Mouse (Mus musculus) lung, postnatal 0 days (tissue): ENCODE results near the gene Pdgfra. TPM values are rescaled to one million over a fixed set of nuclear protein-coding genes. Genes with fewer than 3 reads are reported as not detected.
A peak's percentile ranks its signal among the peaks of the same experiment; 100 is the strongest.

Experiments used
- ATAC-seq: fragments of 200-750 bp; cut with Nextera tagmentation; 2 replicates; pipeline ENCODE4 v1.8.0; 2017; ENCODE audit warnings: moderate library complexity
- DNase-seq: peaks from one replicate; pipeline ENCODE4 v3.0.0-alpha.2; 2016; ENCODE audit warnings: low spot score
- H3K27ac ChIP-seq: fragments of 300-500 bp; sonication (generic); 2 replicates; pipeline ENCODE4 v1.5.1; 2014; ENCODE audit warnings: antibody characterized with exemption, mild to moderate bottlenecking, low read length, mixed read lengths
- H3K27me3 ChIP-seq: fragments of 300-500 bp; sonication (generic); replicated peaks from 2 replicates; pipeline ENCODE4 v1.6.1; 2014; ENCODE audit warnings: low read length, mixed read lengths; ENCODE audit not compliant: insufficient read depth
- H3K36me3 ChIP-seq: fragments of 300-500 bp; sonication (generic); 2 replicates; pipeline ENCODE4 v1.6.1; 2014; ENCODE audit warnings: low read length, mixed read lengths; ENCODE audit not compliant: insufficient read depth
- H3K4me1 ChIP-seq: fragments of 300-500 bp; sonication (generic); 2 replicates; pipeline ENCODE4 v1.6.1; 2014; ENCODE audit warnings: antibody characterized with exemption, low read depth, low read length, mixed read lengths; ENCODE audit not compliant: insufficient read depth
- H3K4me2 ChIP-seq: fragments of 300-500 bp; sonication (generic); replicated peaks from 2 replicates; pipeline ENCODE4 v1.6.1; 2014; ENCODE audit warnings: low read depth, mild to moderate bottlenecking, low read length, moderate library complexity, mixed read lengths
- H3K4me3 ChIP-seq: fragments of 300-500 bp; sonication (generic); 2 replicates; pipeline ENCODE4 v1.5.1; 2014; ENCODE audit warnings: low read depth, low read length
- H3K9ac ChIP-seq: fragments of 300-500 bp; sonication (generic); replicated peaks from 2 replicates; pipeline ENCODE4 v1.6.1; 2014; ENCODE audit warnings: low read depth, mild to moderate bottlenecking
- H3K9me3 ChIP-seq: fragments of 300-500 bp; sonication (generic); 2 replicates; pipeline ENCODE4 v1.6.1; 2016; ENCODE audit warnings: low read length, mixed read lengths
- CTCF ChIP-seq: IDR thresholded peaks from 2 replicates; pipeline ENCODE4 v1.5.1; 2016; ENCODE audit warnings: antibody characterized with exemption, mild to moderate bottlenecking
- EP300 ChIP-seq: IDR thresholded peaks from 2 replicates; pipeline ENCODE4 v1.6.1; 2016; ENCODE audit warnings: antibody characterized with exemption, mild to moderate bottlenecking, control low read depth
- WGBS: fragments of 180-500 bp; shearing (Covaris S2); extraction: QIAGEN DNeasy Blood & Tissue Kit; methylation state at CpG from one replicate; pipeline ENCODE4 v1.1.7; 2014; 5-methylcytosine and 5-hydroxymethylcytosine counted together
- polyA plus RNA-seq: library from polyadenylated mRNA; unstranded; fragments of >200 nt; fragmentation: Nextera tagmentation; extraction: Ambion mirVana; gene quantifications from 2 replicates; pipeline ENCODE4 v1.2.1, GENCODE M21; 2015

Pdgfra gene
- polyA plus RNA-seq, 1 experiment from 2014 or later, result 14.2 TPM

- H3K27ac ChIP-seq, result no peak overlapping the region
- ATAC-seq (peak; percentile 32; the same call in 1 of the 2 replicates), DNase-seq (peak; percentile 45)
- no peaks in the 10 kb centered on the region for H3K4me1 ChIP-seq
- no peak overlapping the region for H3K4me3 ChIP-seq
- 65% methylated on average over 7 of the region's 7 CpGs for WGBS
- H3K36me3 ChIP-seq, result no peaks in the 10 kb centered on the region; the same call in 1 of the 2 replicates
- H3K4me2 ChIP-seq, result no peak overlapping the region
- no peaks in the 10 kb centered on the region for H3K9me3 ChIP-seq
- no peak for TF ChIP-seq CTCF
- TF ChIP-seq EP300, result no peak
- H3K27me3 ChIP-seq, result no peaks in the 10 kb centered on the region
- H3K9ac ChIP-seq, result no peak overlapping the region
Measured at GRCm38 (mm10) chr5:75185584-75185983, 33.5 kb downstream of the Pdgfra start.

DNA sequence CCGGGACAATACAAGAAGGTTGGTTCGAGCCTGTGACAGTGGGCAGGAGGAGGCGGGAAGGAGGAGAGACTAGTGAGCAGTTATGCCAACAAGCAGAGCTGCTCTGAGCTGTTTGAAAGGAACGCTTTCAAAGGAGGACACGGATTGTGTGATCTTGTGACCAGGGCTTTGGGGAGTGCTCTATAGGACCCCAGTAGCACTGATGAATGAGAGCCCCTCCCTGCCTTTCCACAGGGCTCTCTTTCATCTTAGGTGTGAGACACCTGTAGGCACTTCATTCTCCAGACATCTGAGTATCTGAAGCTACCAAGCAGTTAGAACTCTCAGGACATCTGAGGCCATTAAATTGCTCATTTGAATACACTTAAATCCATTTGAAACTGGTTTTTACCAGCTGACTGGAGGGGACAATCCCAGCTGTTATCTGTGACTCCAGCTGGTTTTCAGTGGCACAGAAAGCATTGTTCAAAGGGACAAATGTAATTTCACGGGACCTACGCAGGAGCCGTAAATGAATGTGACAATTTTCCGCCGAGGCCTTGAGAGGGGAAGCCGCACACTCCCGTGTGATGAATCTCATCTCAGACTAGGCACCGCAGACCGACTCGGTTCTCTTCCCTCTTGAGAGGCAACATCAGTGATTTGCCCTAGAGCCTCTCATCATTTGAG lies 37.4 kb downstream of the Pdgfra start:
- H3K9ac ChIP-seq, result no peak overlapping the region
- H3K9me3 ChIP-seq, result no peaks in the 10 kb centered on the region
- H3K4me3 ChIP-seq, result no peak overlapping the region
- no peaks in the 10 kb centered on the region for H3K4me1 ChIP-seq
- 87% methylated on average over 15 of the region's 15 CpGs for WGBS
- no peak overlapping the region for H3K4me2 ChIP-seq
- no peak overlapping the region for H3K27ac ChIP-seq
- TF ChIP-seq CTCF (no peak), EP300 (no peak)
- H3K36me3 ChIP-seq, result no peaks in the 10 kb centered on the region; the same call in 1 of the 2 replicates
- DNase-seq (no peak), ATAC-seq (no peak)
- no peaks in the 10 kb centered on the region for H3K27me3 ChIP-seq

DNA sequence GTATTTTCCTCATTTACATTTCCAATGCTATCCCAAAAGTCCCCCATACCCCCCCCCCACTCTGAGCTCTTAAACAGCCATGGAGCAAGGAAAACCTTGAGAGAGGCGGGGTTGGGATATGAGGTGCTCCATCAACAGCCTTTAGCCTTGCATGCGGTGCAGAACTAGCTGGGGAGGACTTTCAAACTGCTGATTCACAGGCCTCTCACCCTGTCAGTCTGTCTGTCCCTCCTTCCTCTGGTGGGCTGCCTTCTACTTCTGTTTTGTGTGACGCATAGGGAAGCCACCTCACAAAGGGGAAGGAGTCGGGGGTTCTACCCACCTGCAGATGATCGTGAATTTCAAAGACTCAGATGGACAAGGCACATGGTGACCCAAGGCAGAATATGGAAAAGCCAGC lies 41.0 kb downstream of the Pdgfra start:
- Histone ChIP-seq H3K4me2 (no peak overlapping the region), H3K27me3 (no peaks in the 10 kb centered on the region), H3K4me1 (no peaks in the 10 kb centered on the region), H3K4me3 (no peak overlapping the region), H3K27ac (no peak overlapping the region), H3K9ac (no peak overlapping the region), H3K36me3 (no peaks in the 10 kb centered on the region; the same call in 1 of the 2 replicates), H3K9me3 (no peaks in the 10 kb centered on the region)
- no peak for ATAC-seq
- no peak for DNase-seq
- 85% methylated on average over 5 of the region's 5 CpGs for WGBS
- TF ChIP-seq EP300, result no peak
- TF ChIP-seq CTCF, result no peak

DNA sequence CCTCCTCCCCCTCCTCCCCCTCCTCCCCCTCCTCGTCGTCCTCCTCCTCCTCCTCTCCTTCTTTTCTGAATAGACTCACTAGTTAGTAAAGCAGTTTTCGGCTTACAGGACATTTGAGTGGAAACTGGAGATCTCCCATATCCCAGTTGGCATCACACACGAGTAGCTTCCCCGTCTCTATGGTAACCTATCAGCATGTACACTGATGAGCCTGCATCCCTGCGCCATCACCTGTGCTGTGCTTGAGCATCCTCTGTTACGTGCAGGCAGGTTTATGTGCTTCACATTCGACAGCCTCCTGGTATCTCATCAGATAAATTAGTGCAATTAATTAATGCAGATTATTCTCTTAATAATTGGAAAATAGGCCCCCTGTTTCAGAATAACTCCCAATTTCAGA lies 46.3 kb downstream of the Pdgfra start:
- ATAC-seq, result no peak
- Histone ChIP-seq H3K36me3 (no peaks in the 10 kb centered on the region), H3K27me3 (no peaks in the 10 kb centered on the region), H3K9me3 (no peaks in the 10 kb centered on the region), H3K4me3 (no peak overlapping the region), H3K9ac (no peak overlapping the region), H3K4me2 (no peak overlapping the region), H3K27ac (no peak overlapping the region), H3K4me1 (no peaks in the 10 kb centered on the region)
- DNase-seq, result no peak
- TF ChIP-seq CTCF, result no peak
- TF ChIP-seq EP300, result no peak
- 74% methylated on average over 8 of the region's 8 CpGs for WGBS

- Histone ChIP-seq H3K4me3 (no peak overlapping the region), H3K36me3 (no peaks in the 10 kb centered on the region), H3K27me3 (no peaks in the 10 kb centered on the region), H3K9ac (no peak overlapping the region), H3K4me2 (no peak overlapping the region), H3K4me1 (no peaks in the 10 kb centered on the region), H3K27ac (no peak overlapping the region), H3K9me3 (no peaks in the 10 kb centered on the region)
- no peak for TF ChIP-seq EP300
- TF ChIP-seq CTCF, result 0 out of 2 replicates have a peak, but pooled peaks have one; percentile 19
- no peak for DNase-seq
- 63% methylated on average over 9 of the region's 9 CpGs for WGBS
- no peak for ATAC-seq
Measured at GRCm38 (mm10) chr5:75199698-75200365, 47.7 kb downstream of the Pdgfra start.

DNA sequence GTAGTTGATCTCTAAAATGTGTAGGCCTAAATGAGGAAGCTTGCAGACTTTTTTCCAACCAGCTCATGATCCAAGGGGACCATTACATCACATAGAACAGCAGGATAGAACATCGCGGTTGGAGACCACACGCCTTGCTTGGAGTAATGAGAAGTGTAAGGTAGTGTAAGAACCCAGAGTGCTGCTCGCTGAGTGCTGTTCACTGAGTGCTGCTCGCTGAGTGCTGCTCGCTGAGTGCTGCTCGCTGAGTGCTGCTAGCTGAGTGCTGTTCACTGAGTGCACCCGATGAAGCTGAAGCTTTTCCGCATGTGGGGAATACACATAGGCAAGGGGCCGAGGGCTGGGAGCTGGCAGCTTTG lies 48.3 kb downstream of the Pdgfra start:
- Histone ChIP-seq H3K4me2 (no peak overlapping the region), H3K9me3 (no peaks in the 10 kb centered on the region), H3K4me3 (no peak overlapping the region), H3K9ac (no peak overlapping the region), H3K4me1 (no peaks in the 10 kb centered on the region), H3K36me3 (no peaks in the 10 kb centered on the region), H3K27ac (no peak overlapping the region), H3K27me3 (no peaks in the 10 kb centered on the region)
- 94% methylated on average over 10 of the region's 10 CpGs for WGBS
- DNase-seq, result no peak
- ATAC-seq, result no peak
- TF ChIP-seq EP300 (no peak), CTCF (no peak)
